Mouse (Mus musculus): ENCODE measurements around the gene Ccdc43. TPM values are rescaled to one million over a fixed set of nuclear protein-coding genes. Genes with fewer than 3 reads are reported as not detected.

The Ccdc43 gene
- total and polyA plus RNA-seq, 3 experiments, result 6.8 to 22.8 (median 21.0) TPM

DNA sequence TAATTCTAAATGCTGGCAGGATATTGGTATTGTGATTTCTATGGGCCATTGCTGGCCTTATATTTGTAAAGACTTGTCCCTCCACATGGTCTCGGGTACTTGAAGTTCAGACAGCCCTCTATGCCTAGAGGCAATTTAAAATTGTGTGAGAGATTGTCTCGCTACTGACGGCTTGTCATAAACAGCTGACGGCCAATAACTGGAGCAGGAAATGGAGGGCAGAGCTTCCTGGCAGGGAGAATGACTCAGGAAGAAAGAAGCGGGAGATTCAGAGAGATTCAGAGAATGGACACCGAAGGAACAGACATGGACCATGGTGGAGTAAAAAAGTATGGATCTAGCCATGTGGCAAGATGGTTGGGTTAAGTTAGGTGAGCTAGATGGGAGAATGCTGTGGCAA lies 40.7 kb downstream of the Ccdc43 start:
- Histone ChIP-seq H3K79me2 (replicated peaks; ENCODE audit: control insufficient read depth, insufficient read depth, low read length) (no peaks in the 10 kb centered on the region), H3K9ac (ENCODE audit: low read depth, low read length) (no peak overlapping the region), H3K4me1 (ENCODE audit: control insufficient read depth, insufficient read depth, low read length) (no peaks in the 10 kb centered on the region), H3K36me3 (ENCODE audit: control insufficient read depth, insufficient read depth, low read length) (no peaks in the 10 kb centered on the region), H3K4me3 (no peak overlapping the region), H3K27ac (no peak overlapping the region), H3K27me3 (ENCODE audit: control insufficient read depth, insufficient read depth, low read length) (no peaks in the 10 kb centered on the region)
- WGBS, result 35% methylated on average over 6 of the region's 6 CpGs
- TF ChIP-seq POLR2A (IDR thresholded peaks at IDR 0.05; ENCODE audit: insufficient read depth, low read depth, low read length) (no peak), EP300 (IDR thresholded peaks at IDR 0.05; ENCODE audit: insufficient read depth, low read depth, low read length) (no peak), CTCF (IDR thresholded peaks at IDR 0.05) (no peak)
- DNase-seq, result peak in 1 of 2 experiments; percentile 6
- intact Hi-C loops (cut with DNase I), result no loop called here

DNA sequence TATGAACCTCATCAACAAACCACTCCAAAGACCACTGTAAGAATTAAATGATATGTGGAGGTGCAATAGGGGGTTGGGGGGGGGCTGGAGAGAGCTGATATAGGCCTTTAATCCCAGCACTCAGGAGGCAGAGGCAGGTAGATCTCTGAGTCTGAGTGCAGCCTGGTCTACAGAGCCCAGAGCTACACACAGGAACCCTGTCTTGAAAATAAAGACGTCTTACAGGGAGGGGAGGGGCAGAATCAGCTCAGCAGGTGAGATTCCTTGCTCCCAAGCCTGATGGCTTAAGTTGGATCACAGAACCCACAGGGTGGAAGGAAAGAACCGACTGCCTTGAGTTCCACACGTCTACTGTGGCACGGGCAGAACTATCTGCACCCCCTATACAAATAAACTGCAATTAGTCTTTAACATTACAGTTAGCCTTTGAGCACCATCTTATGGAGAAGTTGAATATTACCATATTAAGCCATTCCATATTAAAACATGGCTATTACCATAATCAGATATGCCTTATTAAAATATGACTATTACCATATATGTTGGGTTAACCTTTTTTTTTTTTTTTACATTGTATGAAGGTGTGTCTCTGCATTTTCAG lies 41.2 kb downstream of the Ccdc43 start:
- Histone ChIP-seq H3K36me3 (ENCODE audit: control insufficient read depth, insufficient read depth, low read length) (no peaks in the 10 kb centered on the region), H3K9ac (ENCODE audit: low read depth, low read length) (no peak overlapping the region), H3K27me3 (ENCODE audit: control insufficient read depth, insufficient read depth, low read length) (no peaks in the 10 kb centered on the region), H3K4me3 (no peak overlapping the region), H3K4me1 (ENCODE audit: control insufficient read depth, insufficient read depth, low read length) (no peaks in the 10 kb centered on the region), H3K27ac (no peak overlapping the region), H3K79me2 (replicated peaks; ENCODE audit: control insufficient read depth, insufficient read depth, low read length) (no peaks in the 10 kb centered on the region)
- 12% methylated on average over 4 of the region's 4 CpGs for WGBS
- TF ChIP-seq EP300 (IDR thresholded peaks at IDR 0.05; ENCODE audit: insufficient read depth, low read depth, low read length) (no peak), CTCF (IDR thresholded peaks at IDR 0.05) (peak; percentile 44), POLR2A (IDR thresholded peaks at IDR 0.05; ENCODE audit: insufficient read depth, low read depth, low read length) (no peak)
- peak in 1 of 2 experiments; percentile 7 for DNase-seq
- intact Hi-C loops (cut with DNase I), result no loop called here

DNA sequence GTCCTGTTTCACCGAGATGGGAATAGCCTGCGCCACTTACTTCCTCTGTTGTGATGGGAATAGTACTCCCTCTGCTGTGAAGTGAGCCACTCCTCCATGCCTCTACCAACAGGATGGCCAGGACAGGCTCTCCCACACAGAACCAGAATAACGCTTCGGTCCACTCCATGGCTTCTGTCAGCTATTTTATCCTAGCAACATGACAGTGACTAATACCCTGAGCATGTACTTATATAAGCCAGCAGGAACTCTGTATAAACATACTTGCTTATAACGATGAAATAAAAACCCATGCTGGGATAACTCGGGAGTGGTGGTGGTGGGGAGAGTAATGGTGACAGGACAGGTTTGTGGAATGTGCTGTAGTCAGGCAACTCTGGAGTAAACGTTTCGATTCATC lies 41.7 kb downstream of the Ccdc43 start:
- intact Hi-C loops (cut with DNase I), result no loop called here
- DNase-seq, result peak in 1 of 2 experiments; percentile 2

DNA sequence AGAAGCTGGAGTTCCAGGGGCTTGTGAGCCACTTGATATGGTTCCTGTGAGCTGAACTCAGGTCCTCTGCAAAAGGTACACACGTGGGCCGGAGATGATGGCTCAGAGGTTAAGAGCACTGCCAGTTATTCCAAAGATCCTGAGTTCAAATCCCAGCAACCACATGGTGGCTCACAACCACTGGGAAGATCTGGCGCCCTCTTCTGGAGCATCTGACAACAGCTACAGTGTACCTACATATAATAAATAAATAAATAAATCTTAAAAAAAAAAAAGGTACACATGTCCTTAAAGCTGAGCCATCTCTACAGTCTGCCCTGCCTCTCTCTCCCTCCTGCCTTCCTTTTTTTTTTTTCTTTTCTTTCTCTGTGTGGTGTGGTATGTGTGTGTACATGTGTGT lies 44.7 kb downstream of the Ccdc43 start:
- no peak overlapping the region for H3K27ac ChIP-seq
- H3K4me1 ChIP-seq (ENCODE audit: control insufficient read depth, insufficient read depth, low read length), result no peaks in the 10 kb centered on the region
- intact Hi-C loops (cut with DNase I), result no loop called here
- no peaks in the 10 kb centered on the region for H3K27me3 ChIP-seq (ENCODE audit: control insufficient read depth, insufficient read depth, low read length)
- WGBS, result 61% methylated on average over 3 of the region's 3 CpGs
- no peak overlapping the region for H3K4me3 ChIP-seq
- no peak for TF ChIP-seq EP300 (IDR thresholded peaks at IDR 0.05; ENCODE audit: insufficient read depth, low read depth, low read length)
- TF ChIP-seq CTCF (IDR thresholded peaks at IDR 0.05), result peak; percentile 37
- DNase-seq, result peak in 1 of 2 experiments; percentile 11
- no peaks in the 10 kb centered on the region for H3K36me3 ChIP-seq (ENCODE audit: control insufficient read depth, insufficient read depth, low read length)
- H3K79me2 ChIP-seq (replicated peaks; ENCODE audit: control insufficient read depth, insufficient read depth, low read length), result no peaks in the 10 kb centered on the region
- H3K9ac ChIP-seq (ENCODE audit: low read depth, low read length), result no peak overlapping the region

More for the DNA sequence above, 41.7 kb downstream of the Ccdc43 start:
- no peak overlapping the region for H3K27ac ChIP-seq
- 46% methylated on average over 8 of the region's 8 CpGs for WGBS
- H3K36me3 ChIP-seq (ENCODE audit: control insufficient read depth, insufficient read depth, low read length), result no peaks in the 10 kb centered on the region
- no peaks in the 10 kb centered on the region for H3K79me2 ChIP-seq (replicated peaks; ENCODE audit: control insufficient read depth, insufficient read depth, low read length)
- no peak overlapping the region for H3K4me3 ChIP-seq
- no peak overlapping the region for H3K9ac ChIP-seq (ENCODE audit: low read depth, low read length)
- no peak for TF ChIP-seq EP300 (IDR thresholded peaks at IDR 0.05; ENCODE audit: insufficient read depth, low read depth, low read length)
- no peak for TF ChIP-seq POLR2A (IDR thresholded peaks at IDR 0.05; ENCODE audit: insufficient read depth, low read depth, low read length)
- no peak for TF ChIP-seq CTCF (IDR thresholded peaks at IDR 0.05)
- H3K27me3 ChIP-seq (ENCODE audit: control insufficient read depth, insufficient read depth, low read length), result no peaks in the 10 kb centered on the region
- no peaks in the 10 kb centered on the region for H3K4me1 ChIP-seq (ENCODE audit: control insufficient read depth, insufficient read depth, low read length)

DNA sequence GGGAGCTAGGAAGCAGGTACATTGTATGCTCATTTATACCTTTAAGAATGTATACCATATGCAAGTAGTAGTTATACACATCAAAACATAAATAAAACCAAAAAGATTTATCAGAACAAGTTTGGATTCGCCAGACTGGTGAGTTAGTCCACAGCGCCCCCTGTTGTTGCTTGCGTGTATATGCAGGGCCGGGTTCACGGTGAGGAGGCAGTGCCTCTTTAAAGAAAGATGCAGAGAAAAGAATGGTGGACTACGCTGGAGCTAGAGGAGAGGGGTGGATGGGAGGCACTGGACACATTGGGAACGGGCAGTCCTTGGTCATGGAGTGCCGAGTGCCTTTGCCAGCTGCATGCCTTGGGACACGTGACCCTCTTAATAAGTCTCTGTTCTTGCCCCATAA lies 46.2 kb downstream of the Ccdc43 start:
- intact Hi-C loops (cut with DNase I), result loop anchor here (1.0 to 2.0 kb wide), 2 partner anchors 79 to 165 kb away; no protein-coding TSS in a partner anchor
- DNase-seq, result peak; percentile 44 to 69
- no peak overlapping the region for H3K9ac ChIP-seq (ENCODE audit: low read depth, low read length)
- H3K36me3 ChIP-seq (ENCODE audit: control insufficient read depth, insufficient read depth, low read length), result no peaks in the 10 kb centered on the region
- no peaks in the 10 kb centered on the region for H3K79me2 ChIP-seq (replicated peaks; ENCODE audit: control insufficient read depth, insufficient read depth, low read length)
- 7% methylated on average over 9 of the region's 9 CpGs for WGBS
- H3K4me1 ChIP-seq (ENCODE audit: control insufficient read depth, insufficient read depth, low read length), result no peaks in the 10 kb centered on the region
- no peaks in the 10 kb centered on the region for H3K27me3 ChIP-seq (ENCODE audit: control insufficient read depth, insufficient read depth, low read length)
- TF ChIP-seq CTCF (IDR thresholded peaks at IDR 0.05) (peak; percentile 91), EP300 (IDR thresholded peaks at IDR 0.05; ENCODE audit: insufficient read depth, low read depth, low read length) (0 out of 2 replicates have a peak, but pooled peaks have one; percentile 53), POLR2A (IDR thresholded peaks at IDR 0.05; ENCODE audit: insufficient read depth, low read depth, low read length) (no peak)
- no peak overlapping the region for H3K4me3 ChIP-seq
- H3K27ac ChIP-seq, result no peak overlapping the region

DNA sequence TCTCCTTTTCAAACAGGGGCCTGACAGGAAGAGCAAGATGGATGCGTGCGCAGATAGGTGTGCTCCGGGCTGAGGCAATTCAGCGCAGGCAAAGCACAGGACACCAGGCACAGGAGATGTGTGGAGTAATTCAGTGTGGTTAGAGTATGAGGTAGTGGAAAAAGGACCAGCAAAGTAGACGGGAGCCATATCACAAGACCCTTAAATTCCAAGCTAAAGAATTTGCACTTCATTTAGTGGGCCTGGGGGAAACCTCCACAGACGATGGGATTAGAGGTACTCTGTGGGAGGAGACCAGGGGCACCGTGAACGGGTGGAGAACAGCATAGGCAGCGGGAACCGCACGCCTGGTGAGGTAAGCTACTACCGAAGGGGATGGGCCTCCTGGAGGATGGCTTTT lies 49.7 kb downstream of the Ccdc43 start:
- no peak for DNase-seq
- Histone ChIP-seq H3K79me2 (replicated peaks; ENCODE audit: control insufficient read depth, insufficient read depth, low read length) (no peaks in the 10 kb centered on the region), H3K9ac (ENCODE audit: low read depth, low read length) (no peak overlapping the region), H3K4me1 (ENCODE audit: control insufficient read depth, insufficient read depth, low read length) (peaks cover 2% of the 10 kb centered on the region), H3K27ac (no peak overlapping the region), H3K4me3 (no peak overlapping the region), H3K36me3 (ENCODE audit: control insufficient read depth, insufficient read depth, low read length) (no peaks in the 10 kb centered on the region), H3K27me3 (ENCODE audit: control insufficient read depth, insufficient read depth, low read length) (no peaks in the 10 kb centered on the region)
- TF ChIP-seq POLR2A (IDR thresholded peaks at IDR 0.05; ENCODE audit: insufficient read depth, low read depth, low read length) (no peak), CTCF (IDR thresholded peaks at IDR 0.05) (no peak), EP300 (IDR thresholded peaks at IDR 0.05; ENCODE audit: insufficient read depth, low read depth, low read length) (no peak)
- intact Hi-C loops (cut with DNase I), result no loop called here
- 77% methylated on average over 12 of the region's 12 CpGs for WGBS
